31 mouse cellular contexts compared by ENCODE assay signal in the genomic region with DNA sequence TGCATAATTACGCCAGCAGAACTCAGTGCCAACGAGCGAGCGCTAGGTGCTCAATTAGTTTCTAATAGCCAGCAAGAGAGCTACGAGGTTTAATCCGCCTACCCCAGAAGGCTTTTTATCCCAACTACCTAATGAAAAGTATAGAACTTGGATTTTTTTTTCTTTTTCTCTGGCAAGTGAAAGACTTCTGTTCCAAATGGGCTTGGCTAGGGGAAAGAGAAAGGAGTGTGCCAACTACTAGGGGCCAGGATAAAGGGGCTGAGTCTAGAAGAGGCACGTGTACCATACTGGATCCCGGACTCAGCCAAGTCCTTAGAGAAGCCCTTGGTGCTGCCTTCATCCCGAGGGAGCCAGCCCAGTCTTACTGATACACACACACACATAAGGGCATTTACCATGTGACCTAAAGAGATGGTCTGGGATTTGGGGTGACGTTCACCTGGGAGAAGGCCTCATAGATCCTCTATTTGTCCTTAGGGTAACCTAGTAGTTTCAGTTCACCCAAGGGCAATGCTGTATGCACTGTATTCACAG.
DNase-seq lines count a peak whose midpoint lies in the region; ATAC-seq and TF ChIP-seq lines count a peak whose summit lies in the region.
"Had no signal": no experiment of that assay in that cellular context is flagged by ENCODE, and none has a peak within 500 bp of the region (broad histone marks: within the 10 kb centered on the region; RNA-seq: fewer than 3 reads in every experiment).

No protein-coding gene starts in this region.

- H3K27me3 ChIP-seq in hindbrain, embryonic 10.5 days (ENCODE audit: insufficient read depth, poor library complexity, severe bottlenecking): no peaks in the 10 kb centered on the region
- H3K27me3 ChIP-seq in hindbrain, embryonic 16.5 days (replicated peaks; ENCODE audit: control insufficient read depth, insufficient read depth, low read length): no peaks in the 10 kb centered on the region
- no peaks in the 10 kb centered on the region for H3K27me3 ChIP-seq in midbrain, embryonic 10.5 days (ENCODE audit: low read depth, poor library complexity, severe bottlenecking)
- H3K27me3 ChIP-seq in midbrain, embryonic 16.5 days (ENCODE audit: control insufficient read depth, insufficient read depth, low read depth, low read length): no peaks in the 10 kb centered on the region; the same call in 1 of the 2 replicates
- H3K27me3 ChIP-seq: CH12.LX; intestine, embryonic 15.5 days; midbrain, embryonic 15.5 days; neural tube, embryonic 12.5 days had no signal

- H3K4me1 ChIP-seq in hindbrain, embryonic 10.5 days (replicated peaks): peaks cover 82% of the 10 kb centered on the region
- H3K4me1 ChIP-seq in hindbrain, embryonic 16.5 days (ENCODE audit: control insufficient read depth, insufficient read depth, low read depth, low read length): peaks cover 24% of the 10 kb centered on the region
- H3K4me1 ChIP-seq in midbrain, embryonic 10.5 days: peaks cover 87% of the 10 kb centered on the region
- H3K4me1 ChIP-seq in midbrain, embryonic 16.5 days (ENCODE audit: control insufficient read depth, insufficient read depth, low read length): peaks cover 32% of the 10 kb centered on the region
- H3K4me1 ChIP-seq: liver, embryonic 12.5 days had no signal

- no peak overlapping the region for H3K4me3 ChIP-seq in gastrocnemius, adult 2 months
- H3K4me3 ChIP-seq in hindbrain, embryonic 10.5 days: no peak overlapping the region
- no peak overlapping the region for H3K4me3 ChIP-seq in hindbrain, embryonic 16.5 days (ENCODE audit: low read length)
- H3K4me3 ChIP-seq in midbrain, embryonic 10.5 days: no peak overlapping the region
- H3K4me3 ChIP-seq in midbrain, embryonic 16.5 days (ENCODE audit: low read depth, low read length): no peak overlapping the region
- H3K4me3 ChIP-seq: erythroblast, embryonic 14.5 days; intestine, embryonic 15.5 days; limb, embryonic 12.5 days; liver, embryonic 12.5 days; midbrain, embryonic 15.5 days; myocyte; neural tube, embryonic 12.5 days had no signal

- no peaks in the 10 kb centered on the region for H3K9me3 ChIP-seq in hindbrain, embryonic 10.5 days
- no peaks in the 10 kb centered on the region for H3K9me3 ChIP-seq in hindbrain, embryonic 16.5 days (ENCODE audit: control insufficient read depth, low read length)
- no peaks in the 10 kb centered on the region for H3K9me3 ChIP-seq in midbrain, embryonic 10.5 days (replicated peaks)
- no peaks in the 10 kb centered on the region for H3K9me3 ChIP-seq in midbrain, embryonic 16.5 days (replicated peaks; ENCODE audit: control insufficient read depth, low read length, poor library complexity, severe bottlenecking)
- H3K9me3 ChIP-seq: intestine, embryonic 15.5 days; limb, embryonic 12.5 days; liver, embryonic 12.5 days; midbrain, embryonic 15.5 days; neural tube, embryonic 12.5 days had no signal

- no peak for TF ChIP-seq CTCF in gastrocnemius, adult 2 months (IDR thresholded peaks at IDR 0.05)

- peak overlapping the region; percentile 100 for H3K27ac ChIP-seq in gastrocnemius, adult 2 months
- H3K27ac ChIP-seq in hindbrain, embryonic 10.5 days: peak overlapping the region; percentile 72; the same call in 1 of the 2 replicates
- no peak overlapping the region for H3K27ac ChIP-seq in hindbrain, embryonic 16.5 days (ENCODE audit: low read depth, low read length)
- H3K27ac ChIP-seq in midbrain, embryonic 10.5 days (replicated peaks): peak overlapping the region; percentile 77; the same call in 1 of the 2 replicates
- H3K27ac ChIP-seq in midbrain, embryonic 16.5 days (ENCODE audit: low read length): no peak overlapping the region
- H3K27ac ChIP-seq: hindbrain, postnatal 0 days; intestine, embryonic 15.5 days; limb, embryonic 12.5 days; liver, embryonic 12.5 days; macrophage; midbrain, embryonic 15.5 days; neural tube, embryonic 12.5 days had no signal

- 89% methylated on average over 10 of the region's 10 CpGs for WGBS in hindbrain, embryonic 10.5 days
- 72% methylated on average over 10 of the region's 10 CpGs for WGBS in hindbrain, embryonic 16.5 days
- WGBS in midbrain, embryonic 10.5 days: 80% methylated on average over 10 of the region's 10 CpGs
- WGBS in midbrain, embryonic 16.5 days: 65% methylated on average over 10 of the region's 10 CpGs

- no peak overlapping the region for H3K9ac ChIP-seq in hindbrain, embryonic 16.5 days (ENCODE audit: low read depth, low read length)
- H3K9ac ChIP-seq in midbrain, embryonic 16.5 days (ENCODE audit: low read depth, low read length): no peak overlapping the region
- H3K9ac ChIP-seq: intestine, embryonic 15.5 days; limb, embryonic 12.5 days; liver, embryonic 12.5 days; liver, postnatal 0 days; midbrain, embryonic 15.5 days; neural tube, embryonic 12.5 days had no signal

- no peak for ATAC-seq in hindbrain, embryonic 16.5 days
- no peak for ATAC-seq in midbrain, embryonic 16.5 days
- ATAC-seq: activated CD4-positive, CD25-positive, alpha-beta regulatory T cell, adult 4 months; hindbrain, postnatal 0 days; intestine, embryonic 15.5 days; liver, embryonic 12.5 days; liver, postnatal 0 days; midbrain, embryonic 15.5 days had no signal

- H3K4me2 ChIP-seq in hindbrain, embryonic 16.5 days (ENCODE audit: low read length): no peak overlapping the region
- no peak overlapping the region for H3K4me2 ChIP-seq in midbrain, embryonic 16.5 days (ENCODE audit: low read length)
- H3K4me2 ChIP-seq: intestine, embryonic 15.5 days; limb, embryonic 12.5 days; liver, embryonic 12.5 days; midbrain, embryonic 15.5 days; neural tube, embryonic 12.5 days had no signal

- no peaks in the 10 kb centered on the region for H3K36me3 ChIP-seq in hindbrain, embryonic 10.5 days
- H3K36me3 ChIP-seq in hindbrain, embryonic 16.5 days (ENCODE audit: control insufficient read depth, insufficient read depth, low read length): no peaks in the 10 kb centered on the region
- H3K36me3 ChIP-seq in midbrain, embryonic 10.5 days: 0 out of 2 replicates have a peak, but pooled peaks cover 4% of the 10 kb centered on the region
- no peaks in the 10 kb centered on the region for H3K36me3 ChIP-seq in midbrain, embryonic 16.5 days (ENCODE audit: control insufficient read depth, insufficient read depth, low read length)
- H3K36me3 ChIP-seq: intestine, embryonic 15.5 days; limb, embryonic 12.5 days; liver, embryonic 12.5 days; midbrain, embryonic 15.5 days; neural tube, embryonic 12.5 days had no signal

- intact Hi-C loops in gastrocnemius, adult 2 months (cut with DNase I): no loop called here

- DNase-seq in adrenal gland, postnatal 14 days: peak; percentile 44
- DNase-seq in adrenal gland, postnatal 10 days: no peak
- DNase-seq in gastrocnemius, adult 2 months: no peak
- no peak for DNase-seq in gastrocnemius, adult 18-20 months (ENCODE audit: low spot score)
- DNase-seq in hindbrain, embryonic 10.5 days (ENCODE audit: low spot score): no peak
- DNase-seq in midbrain, embryonic 10.5 days (ENCODE audit: low spot score): no peak
- DNase-seq: adrenal gland, adult 2 months; cerebellum, adult 18-20 months; cerebellum, postnatal 10 days; gastrocnemius, postnatal 36 days; heart, postnatal 10 days; kidney, adult 2 months; kidney, postnatal 36 days; layer of hippocampus, postnatal 36 days; liver, postnatal 0 days; right cerebral cortex, adult 18-20 months; spleen, adult 18-20 months; thymus, postnatal 14 days had no signal

Comparison
In these comparisons a context has a peak if more than half of its experiments do, and no peak if none do; other contexts are left out.
1. H3K27ac ChIP-seq: peak in gastrocnemius, adult 2 months (single experiment), hindbrain, embryonic 10.5 days (single experiment) and midbrain, embryonic 10.5 days (single experiment); none in hindbrain, embryonic 16.5 days (single experiment) and midbrain, embryonic 16.5 days (single experiment).